Mouse (Mus musculus) cerebellum, adult 9-10 months (tissue): ENCODE measurements around the gene Dusp13.

Experiments used
- DNase-seq: peaks from one replicate; pipeline ENCODE4 v3.0.0; 2022

The Dusp13 gene

DNA sequence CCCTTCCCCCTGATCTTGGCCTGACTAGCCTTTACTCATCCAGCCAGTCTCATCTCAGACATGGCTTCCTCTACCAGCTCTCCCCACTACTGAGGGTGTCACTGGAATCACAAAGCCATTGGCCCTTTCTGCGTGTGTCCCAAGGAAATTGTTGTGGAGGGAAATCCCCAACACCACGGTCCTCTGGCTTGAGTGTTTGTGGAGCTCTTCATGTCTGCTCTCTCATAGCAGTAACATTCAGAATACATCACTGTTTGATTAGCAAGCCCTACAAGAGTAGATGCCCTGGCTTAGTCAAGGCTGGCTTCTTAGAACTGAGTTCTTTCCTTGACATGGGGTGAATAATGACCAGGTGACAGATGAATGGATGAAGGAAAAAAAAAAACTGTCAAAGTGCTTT is 4.1 kb downstream of the Dusp13 start:
- no peak for DNase-seq

DNA sequence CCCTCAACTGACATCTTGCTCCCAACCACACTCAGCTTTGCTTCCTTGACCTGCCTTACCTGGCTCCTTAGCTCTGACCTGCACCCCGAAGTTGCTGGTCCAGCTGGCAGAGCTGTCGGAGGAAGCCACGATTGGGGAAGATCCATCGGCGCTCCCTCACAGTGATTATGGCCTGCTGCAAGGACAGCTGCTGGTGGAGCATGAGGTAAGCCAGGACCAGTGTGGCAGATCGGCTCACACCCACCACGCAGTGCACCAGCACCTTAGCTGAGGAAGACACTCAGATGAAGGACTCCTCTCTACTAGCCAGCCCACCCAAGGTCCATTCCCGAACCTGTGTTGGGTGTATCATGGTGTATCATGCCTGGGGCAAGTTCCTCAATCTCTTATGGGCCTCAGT is 4.7 kb downstream of the Dusp13 start:
- no peak for DNase-seq

- DNase-seq: no peak
Observed at GRCm38 (mm10) chr14:21745149-21745548, 5.8 kb downstream of the Dusp13 start.

GRCm38 (mm10) chr14:21744169-21744568 is 6.8 kb downstream of the Dusp13 start:
- DNase-seq: no peak

GRCm38 (mm10) chr14:21742441-21742840 is 8.5 kb downstream of the Dusp13 start:
- DNase-seq: no peak

GRCm38 (mm10) chr14:21741786-21742185 is 9.2 kb downstream of the Dusp13 start:
- DNase-seq: peak; percentile 81

- DNase-seq: no peak
Observed at GRCm38 (mm10) chr14:21741314-21741713, 9.7 kb downstream of the Dusp13 start.

- no peak for DNase-seq
Observed at GRCm38 (mm10) chr14:21740345-21740744, 10.6 kb downstream of the Dusp13 start.

GRCm38 (mm10) chr14:21733131-21733905 is 17.7 kb downstream of the Dusp13 start:
- DNase-seq: no peak

DNA sequence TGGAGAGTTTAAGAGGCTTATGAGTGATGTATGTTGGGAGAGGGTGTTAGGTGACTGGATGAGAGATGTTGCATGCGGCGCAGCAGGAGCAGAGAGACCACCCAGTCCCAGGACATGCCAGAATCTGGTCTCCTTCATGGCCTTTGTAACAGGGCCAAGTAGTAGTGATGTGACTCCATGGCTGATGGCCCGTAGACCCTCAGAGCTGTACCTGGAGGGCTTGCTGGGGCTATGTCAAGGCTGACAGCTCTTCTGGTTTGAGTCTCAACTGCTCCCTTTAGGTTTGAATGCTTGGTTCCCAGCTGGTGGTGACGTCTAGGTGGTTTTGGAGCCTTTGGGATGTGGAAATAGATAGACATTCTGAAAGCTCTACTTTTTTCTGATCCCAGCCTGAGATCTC is 21.0 kb downstream of the Dusp13 start:
- no peak for DNase-seq

DNA sequence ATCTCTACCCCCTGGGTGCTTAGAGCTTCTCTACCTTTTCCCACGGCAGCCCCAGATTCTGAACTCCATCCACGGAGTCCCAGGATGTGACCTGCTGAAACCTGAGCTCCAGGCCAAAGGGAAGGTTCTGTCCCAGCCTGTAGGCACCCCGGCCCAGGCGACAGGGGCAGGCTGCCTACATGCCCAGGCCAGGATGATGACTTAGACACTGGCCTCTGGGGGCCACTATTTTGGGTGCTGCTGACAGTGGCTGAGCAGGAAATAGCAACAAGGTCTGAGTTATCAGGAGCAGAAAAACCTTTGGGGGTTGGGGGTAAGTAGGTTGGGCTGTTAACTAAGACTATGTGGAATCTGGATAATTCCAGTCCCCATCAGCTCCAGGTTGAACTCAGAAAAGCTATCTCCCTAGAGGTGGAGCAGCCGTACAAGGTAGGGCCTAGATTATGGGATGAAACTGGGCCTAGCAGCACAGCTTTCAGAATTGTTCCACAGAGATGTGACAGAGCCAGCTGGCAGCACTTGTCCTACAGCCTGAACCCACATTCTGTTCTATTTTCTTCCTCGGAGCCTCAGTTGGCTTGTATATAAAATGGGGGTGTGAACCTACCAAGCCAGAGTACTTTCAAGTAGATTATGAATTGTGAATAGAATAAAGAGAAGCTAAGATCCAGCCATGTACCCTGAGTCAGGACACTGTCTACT is 21.8 kb downstream of the Dusp13 start:
- no peak for DNase-seq

GRCm38 (mm10) chr14:21722021-21722698 is 28.8 kb downstream of the Dusp13 start:
- no peak for DNase-seq

- no peak for DNase-seq
Observed at GRCm38 (mm10) chr14:21720430-21721205, 30.4 kb downstream of the Dusp13 start.

DNA sequence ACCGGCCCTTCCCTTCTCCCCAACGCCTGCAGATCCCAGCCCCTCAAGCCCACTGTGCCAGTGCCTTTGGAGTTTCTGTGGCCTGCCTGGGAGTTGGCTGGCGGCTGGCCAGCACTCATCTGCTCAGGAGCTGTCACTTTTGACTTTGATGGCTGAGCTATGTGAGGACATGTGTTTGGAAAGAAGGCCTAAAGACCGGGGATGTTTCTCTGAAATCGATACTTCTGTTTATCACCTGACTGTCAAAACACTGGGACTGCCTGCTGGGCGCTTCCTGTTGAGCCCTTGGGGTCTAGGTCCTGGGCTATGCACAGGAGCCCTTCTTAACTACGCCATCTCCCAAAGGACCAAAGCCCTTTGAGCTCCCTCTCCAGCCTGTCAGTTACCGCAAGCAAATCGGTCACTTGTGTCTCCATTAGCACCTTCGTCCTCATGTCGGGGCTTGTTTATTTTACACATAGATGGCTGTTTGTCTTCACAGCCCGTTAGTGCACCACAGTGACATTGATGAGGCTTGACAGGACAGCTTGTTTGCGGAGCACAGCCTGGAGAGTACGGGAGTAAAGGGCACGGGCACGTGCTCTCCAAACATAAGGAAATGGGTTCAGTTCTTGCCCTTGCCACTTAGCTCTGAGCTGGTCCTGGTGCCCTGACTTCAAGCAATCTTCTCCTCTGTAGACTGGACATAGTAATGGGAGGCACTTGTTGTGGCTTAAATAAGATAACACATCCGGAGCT is 31.2 kb downstream of the Dusp13 start:
- DNase-seq: no peak

GRCm38 (mm10) chr14:21714486-21714885 is 36.5 kb downstream of the Dusp13 start, which contains the start of gene Dupd1:
Gene Dupd1 (minus strand): TSS chr14:21714576.
- no peak for DNase-seq

- DNase-seq: no peak
Observed at GRCm38 (mm10) chr14:21711231-21711630, 39.8 kb downstream of the Dusp13 start.

- no peak for DNase-seq
Observed at GRCm38 (mm10) chr14:21709545-21709944, 41.4 kb downstream of the Dusp13 start.

- no peak for DNase-seq
Observed at GRCm38 (mm10) chr14:21706759-21707571, 44.0 kb downstream of the Dusp13 start.

GRCm38 (mm10) chr14:21705462-21705861 is 45.5 kb downstream of the Dusp13 start:
- no peak for DNase-seq

DNA sequence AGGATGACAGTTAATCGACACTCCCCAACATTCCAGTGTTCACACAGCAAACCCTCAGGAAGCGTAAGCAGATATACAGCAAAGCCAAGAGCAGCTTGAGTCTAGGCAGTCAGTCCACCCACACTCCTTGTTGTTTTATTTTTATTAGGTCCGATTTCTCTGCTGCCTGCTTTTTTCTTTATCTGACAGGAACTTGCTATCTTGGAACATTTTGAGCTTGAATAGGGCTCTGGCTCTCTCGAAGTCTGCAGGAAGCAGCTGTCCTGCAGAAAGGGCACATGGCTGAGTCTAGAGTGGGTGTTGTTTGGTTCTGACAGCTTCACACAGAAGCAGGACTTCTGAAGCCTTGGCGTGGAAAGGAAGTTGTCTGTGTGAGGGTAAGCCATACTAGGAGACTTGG is 47.7 kb downstream of the Dusp13 start:
- no peak for DNase-seq

- DNase-seq: no peak
Observed at GRCm38 (mm10) chr14:21702691-21703090, 48.3 kb downstream of the Dusp13 start.
